ENCODE assay signal across 24 mouse cellular contexts in the genomic region with DNA sequence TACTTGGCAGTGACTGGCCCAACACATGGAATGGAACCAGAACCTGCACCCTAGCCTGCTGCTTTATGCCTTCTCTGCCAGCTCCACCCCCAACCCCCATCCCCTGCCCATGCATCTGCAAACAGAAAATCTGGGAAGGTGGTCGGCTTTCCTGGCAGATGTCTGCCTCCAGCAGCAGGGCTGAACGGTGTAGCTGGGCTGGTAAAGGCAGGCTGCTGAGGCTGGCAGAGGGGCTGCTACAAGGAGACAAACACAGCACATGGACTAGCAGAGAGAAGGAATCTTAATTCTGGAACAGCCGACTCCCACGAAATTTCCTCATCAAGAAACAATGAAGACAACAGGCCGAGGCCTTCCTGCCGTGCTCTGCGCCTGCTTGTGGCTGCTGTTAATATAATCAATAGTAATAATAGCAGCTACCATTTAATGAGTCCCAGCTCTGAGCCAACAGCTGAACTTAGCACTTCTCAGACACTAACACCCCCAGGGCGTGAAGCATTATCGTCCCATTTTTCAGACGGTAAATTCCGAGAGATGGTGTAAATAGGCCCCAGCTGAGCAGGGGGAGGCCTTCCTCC. TPM values are rescaled to one million over a fixed set of nuclear protein-coding genes. Genes with fewer than 3 reads are reported as not detected.
DNase-seq lines count a peak whose midpoint lies in the region; ATAC-seq and TF ChIP-seq lines count a peak whose summit lies in the region.
"Had no signal": no experiment of that assay in that cellular context is flagged by ENCODE, and none has a peak within 500 bp of the region (broad histone marks: within the 10 kb centered on the region; RNA-seq: fewer than 3 reads in every experiment).

No protein-coding gene starts in this region.

- no peak for ATAC-seq in forebrain, embryonic 11.5 days (replicated peaks; ENCODE audit: low FRiP score)
- no peak for ATAC-seq in forebrain, embryonic 12.5 days (ENCODE audit: low FRiP score)
- no peak; the same call in 1 of the 2 replicates for ATAC-seq in forebrain, embryonic 14.5 days
- ATAC-seq in hindbrain, postnatal 0 days, result peak; percentile 31; the same call in 1 of the 2 replicates
- ATAC-seq: intestine, embryonic 15.5 days had no signal

- no peak overlapping the region for H3K4me3 ChIP-seq in forebrain, embryonic 11.5 days (ENCODE audit: low read depth, low read length)
- H3K4me3 ChIP-seq in forebrain, embryonic 12.5 days (replicated peaks), result no peak overlapping the region
- no peak overlapping the region for H3K4me3 ChIP-seq in forebrain, embryonic 14.5 days (ENCODE audit: low read depth, low read length)
- no peak overlapping the region for H3K4me3 ChIP-seq in hindbrain, postnatal 0 days (ENCODE audit: low read length)
- H3K4me3 ChIP-seq: heart, embryonic 15.5 days; intestine, embryonic 15.5 days; liver, embryonic 13.5 days; midbrain, embryonic 10.5 days had no signal

- H3K4me2 ChIP-seq in forebrain, embryonic 11.5 days (ENCODE audit: low read depth, low read length, severe bottlenecking), result no peak overlapping the region
- H3K4me2 ChIP-seq in forebrain, embryonic 12.5 days, result no peak overlapping the region
- no peak overlapping the region for H3K4me2 ChIP-seq in forebrain, embryonic 14.5 days (ENCODE audit: low read length)
- no peak overlapping the region for H3K4me2 ChIP-seq in hindbrain, postnatal 0 days (ENCODE audit: low read depth, low read length)
- H3K4me2 ChIP-seq: heart, embryonic 15.5 days; intestine, embryonic 15.5 days; liver, embryonic 13.5 days had no signal

- DNase-seq in forebrain, embryonic 11.5 days (ENCODE audit: low spot score), result peak; percentile 52
- peak; percentile 15 for DNase-seq in layer of hippocampus, adult 9-11 months
- DNase-seq in layer of hippocampus, adult 11-12 months (ENCODE audit: low spot score), result no peak
- DNase-seq in forebrain, embryonic 14.5 days (ENCODE audit: low spot score), result peak; percentile 10
- peak; percentile 5 for DNase-seq in hindbrain, postnatal 0 days (ENCODE audit: low spot score)
- no peak for DNase-seq in right cerebral cortex, postnatal 36 days (ENCODE audit: low spot score in 2 of 2)
- no peak for DNase-seq in embryo, embryonic 10 days (ENCODE audit: low spot score)
- DNase-seq: adrenal gland, postnatal 14 days; cerebellum, adult 9-10 months; embryo, embryonic 11 days; heart, adult 18-20 months; kidney, postnatal 4 days; liver, embryonic 13.5 days; right cerebral cortex, adult 18-20 months; thymus, postnatal 36 days had no signal

- whole genome bisulfite sequencing in forebrain, embryonic 11.5 days, result 58% methylated on average over 11 of the region's 11 CpGs
- 49% methylated on average over 11 of the region's 11 CpGs for WGBS in forebrain, embryonic 12.5 days
- WGBS in forebrain, embryonic 14.5 days, result 43% methylated on average over 11 of the region's 11 CpGs
- WGBS in hindbrain, postnatal 0 days, result 40% methylated on average over 11 of the region's 11 CpGs

- peaks cover 2% of the 10 kb centered on the region; the same call in 1 of the 2 replicates for H3K4me1 ChIP-seq in forebrain, embryonic 11.5 days (replicated peaks; ENCODE audit: control insufficient read depth, insufficient read depth, low read length)
- peaks cover 13% of the 10 kb centered on the region; the same call in 1 of the 2 replicates for H3K4me1 ChIP-seq in forebrain, embryonic 12.5 days
- H3K4me1 ChIP-seq in forebrain, embryonic 14.5 days (ENCODE audit: control insufficient read depth, insufficient read depth, low read length), result no peaks in the 10 kb centered on the region
- no peaks in the 10 kb centered on the region for H3K4me1 ChIP-seq in hindbrain, postnatal 0 days (ENCODE audit: insufficient read depth, low read length)
- H3K4me1 ChIP-seq: heart, embryonic 15.5 days; liver, embryonic 13.5 days had no signal

- H3K36me3 ChIP-seq in forebrain, embryonic 11.5 days (ENCODE audit: control insufficient read depth, insufficient read depth, low read length), result no peaks in the 10 kb centered on the region
- no peaks in the 10 kb centered on the region for H3K36me3 ChIP-seq in forebrain, embryonic 12.5 days (replicated peaks)
- no peaks in the 10 kb centered on the region for H3K36me3 ChIP-seq in forebrain, embryonic 14.5 days (ENCODE audit: control insufficient read depth, insufficient read depth, low read length)
- no peaks in the 10 kb centered on the region for H3K36me3 ChIP-seq in hindbrain, postnatal 0 days (ENCODE audit: insufficient read depth, low read length)
- H3K36me3 ChIP-seq: heart, embryonic 15.5 days; intestine, embryonic 15.5 days; liver, embryonic 13.5 days; midbrain, embryonic 10.5 days had no signal

- no peak overlapping the region for H3K27ac ChIP-seq in forebrain, embryonic 11.5 days (ENCODE audit: low read depth, low read length)
- no peak overlapping the region for H3K27ac ChIP-seq in forebrain, embryonic 12.5 days
- H3K27ac ChIP-seq in forebrain, embryonic 14.5 days (ENCODE audit: low read depth, low read length), result no peak overlapping the region
- H3K27ac ChIP-seq in hindbrain, postnatal 0 days, result no peak overlapping the region
- H3K27ac ChIP-seq: heart, embryonic 15.5 days; intestine, embryonic 15.5 days; liver, embryonic 13.5 days; midbrain, embryonic 10.5 days; stomach, postnatal 0 days had no signal

- no peak overlapping the region for H3K9ac ChIP-seq in forebrain, embryonic 11.5 days (ENCODE audit: low read length)
- no peak overlapping the region for H3K9ac ChIP-seq in forebrain, embryonic 12.5 days
- no peak overlapping the region for H3K9ac ChIP-seq in forebrain, embryonic 14.5 days (ENCODE audit: low read length)
- H3K9ac ChIP-seq in hindbrain, postnatal 0 days (replicated peaks; ENCODE audit: low read length), result no peak overlapping the region
- H3K9ac ChIP-seq: heart, embryonic 15.5 days; intestine, embryonic 15.5 days; liver, embryonic 13.5 days had no signal

- TF ChIP-seq CTCF in hindbrain, postnatal 0 days (IDR thresholded peaks at IDR 0.05; ENCODE audit: low read depth), result no peak

- 0 out of 2 replicates have a peak, but pooled peaks cover 2% of the 10 kb centered on the region for H3K27me3 ChIP-seq in forebrain, embryonic 11.5 days (ENCODE audit: control insufficient read depth, insufficient read depth, low read length)
- H3K27me3 ChIP-seq in forebrain, embryonic 12.5 days, result peaks cover 43% of the 10 kb centered on the region
- no peaks in the 10 kb centered on the region for H3K27me3 ChIP-seq in forebrain, embryonic 14.5 days (replicated peaks; ENCODE audit: control insufficient read depth, insufficient read depth, low read length)
- H3K27me3 ChIP-seq in hindbrain, postnatal 0 days (ENCODE audit: insufficient read depth, low read length), result no peaks in the 10 kb centered on the region
- H3K27me3 ChIP-seq: heart, embryonic 15.5 days; intestine, embryonic 15.5 days; liver, embryonic 13.5 days had no signal

- H3K9me3 ChIP-seq in forebrain, embryonic 11.5 days (ENCODE audit: control insufficient read depth, low read length), result no peaks in the 10 kb centered on the region
- no peaks in the 10 kb centered on the region for H3K9me3 ChIP-seq in forebrain, embryonic 12.5 days
- H3K9me3 ChIP-seq in forebrain, embryonic 14.5 days (replicated peaks; ENCODE audit: control insufficient read depth, low read length), result no peaks in the 10 kb centered on the region
- no peaks in the 10 kb centered on the region for H3K9me3 ChIP-seq in hindbrain, postnatal 0 days (ENCODE audit: low read length)
- H3K9me3 ChIP-seq: heart, embryonic 15.5 days; intestine, embryonic 15.5 days; liver, embryonic 13.5 days; midbrain, embryonic 10.5 days had no signal

RNA-seq across cellular contexts. Expression of a gene that starts 43.8 kb away (rescaled TPM):
- polyA plus RNA-seq in forebrain, embryonic 11.5 days (2014; fragmentation: Nextera tagmentation; extraction: Ambion mirVana), result not detected in 2 replicates
- polyA plus RNA-seq in forebrain, embryonic 12.5 days (2016; fragmentation: Nextera tagmentation; extraction: Ambion mirVana), result 0.08 TPM in 1 of 2 replicates, not detected in the other
- polyA plus RNA-seq in forebrain, embryonic 14.5 days (2014; fragmentation: Nextera tagmentation; extraction: Ambion mirVana), result not detected in 2 replicates
- total RNA-seq in hindbrain, postnatal 0 days (2014; rRNA removed), result not detected in 2 replicates
- not detected in 2 replicates for polyA plus RNA-seq in hindbrain, postnatal 0 days (2015; fragmentation: Nextera tagmentation; extraction: Ambion mirVana)
- total RNA-seq: adrenal gland, postnatal 14 days; CH12.LX; heart, adult 18-20 months; left cerebral cortex, postnatal 25 days had no signal
- polyA plus RNA-seq: heart, embryonic 15.5 days; intestine, embryonic 15.5 days; liver, embryonic 13.5 days; lung, embryonic 16.5 days; midbrain, embryonic 10.5 days; spleen, adult 2 months; stomach, postnatal 0 days had no signal

Comparison
In these comparisons a context has a peak if more than half of its experiments do, and no peak if none do; other contexts are left out.
1. DNase-seq: peak in forebrain, embryonic 11.5 days (single experiment), layer of hippocampus, adult 9-11 months (single experiment), forebrain, embryonic 14.5 days (single experiment) and hindbrain, postnatal 0 days (single experiment); none in layer of hippocampus, adult 11-12 months (single experiment), right cerebral cortex, postnatal 36 days (0 of 2) and embryo, embryonic 10 days (single experiment).